Mouse (Mus musculus) forebrain, embryonic 11.5 days (tissue): Measurements from ENCODE around the gene Agbl2. TPM values are rescaled to one million over a fixed set of nuclear protein-coding genes. Genes with fewer than 3 reads are reported as not detected.

ENCODE experiments used
- ATAC-seq: fragments of 200-750 bp; cut with Nextera tagmentation; replicated peaks from 2 replicates; pipeline ENCODE4 v1.8.0; 2017; ENCODE audit warnings: moderate TSS enrichment; ENCODE audit not compliant: low FRiP score
- DNase-seq: peaks from one replicate; pipeline ENCODE4 v3.0.0-alpha.2; 2017; ENCODE audit warnings: low spot score
- H3K27ac ChIP-seq: fragments of 300-500 bp; sonication (generic); 2 replicates; pipeline ENCODE4 v1.5.1; 2014; ENCODE audit warnings: low read depth, low read length
- H3K27me3 ChIP-seq: fragments of 300-500 bp; sonication (generic); 2 replicates; pipeline ENCODE4 v1.6.1; 2014; ENCODE audit warnings: mild to moderate bottlenecking, low read length, mixed read lengths; ENCODE audit not compliant: control insufficient read depth, insufficient read depth
- H3K36me3 ChIP-seq: fragments of 300-500 bp; sonication (generic); 2 replicates; pipeline ENCODE4 v1.6.1; 2014; ENCODE audit warnings: mild to moderate bottlenecking, low read length, moderate library complexity, mixed read lengths; ENCODE audit not compliant: control insufficient read depth, insufficient read depth
- H3K4me1 ChIP-seq: fragments of 300-500 bp; sonication (generic); replicated peaks from 2 replicates; pipeline ENCODE4 v1.6.1; 2014; ENCODE audit warnings: low read length, mixed read lengths; ENCODE audit not compliant: control insufficient read depth, insufficient read depth
- H3K4me2 ChIP-seq: fragments of 300-500 bp; sonication (generic); 2 replicates; pipeline ENCODE4 v1.6.1; 2014; ENCODE audit warnings: low read depth, mild to moderate bottlenecking, low read length, moderate library complexity, mixed read lengths; ENCODE audit not compliant: severe bottlenecking
- H3K4me3 ChIP-seq: fragments of 300-500 bp; sonication (generic); 2 replicates; pipeline ENCODE4 v1.5.1; 2014; ENCODE audit warnings: low read depth, low read length
- H3K9ac ChIP-seq: fragments of 300-500 bp; sonication (generic); 2 replicates; pipeline ENCODE4 v1.6.1; 2014; ENCODE audit warnings: low read length
- H3K9me3 ChIP-seq: fragments of 300-500 bp; sonication (generic); 2 replicates; pipeline ENCODE4 v1.6.1; 2016; ENCODE audit warnings: low read length, mixed read lengths; ENCODE audit not compliant: control insufficient read depth
- WGBS: fragments of 180-500 bp; shearing (Covaris S2); extraction: QIAGEN DNeasy Blood & Tissue Kit; methylation state at CpG from one replicate; pipeline ENCODE4 v1.1.7; 2014; 5-methylcytosine and 5-hydroxymethylcytosine counted together
- polyA plus RNA-seq: library from polyadenylated mRNA; unstranded; fragments of >200 nt; fragmentation: Nextera tagmentation; extraction: Ambion mirVana; gene quantifications from 2 replicates; pipeline ENCODE4 v1.2.1, GENCODE M21; 2014

Agbl2 gene
- polyA plus RNA-seq, 1 experiment from 2014 or later, result 0.96 TPM

- Histone ChIP-seq H3K27ac (no peak overlapping the region), H3K9ac (peak overlapping the region; percentile 98), H3K27me3 (no peaks in the 10 kb centered on the region), H3K36me3 (peaks cover 4% of the 10 kb centered on the region; the same call in 1 of the 2 replicates), H3K4me2 (peak overlapping the region; percentile 87), H3K4me1 (peaks cover 2% of the 10 kb centered on the region), H3K4me3 (peak overlapping the region; percentile 93), H3K9me3 (no peaks in the 10 kb centered on the region)
- DNase-seq (no peak), ATAC-seq (no peak)
- WGBS, result 17% methylated on average over 4 of the region's 4 CpGs
Measured at GRCm38 (mm10) chr2:90746538-90746865, 36.0 kb upstream of the Agbl2 start.

DNA sequence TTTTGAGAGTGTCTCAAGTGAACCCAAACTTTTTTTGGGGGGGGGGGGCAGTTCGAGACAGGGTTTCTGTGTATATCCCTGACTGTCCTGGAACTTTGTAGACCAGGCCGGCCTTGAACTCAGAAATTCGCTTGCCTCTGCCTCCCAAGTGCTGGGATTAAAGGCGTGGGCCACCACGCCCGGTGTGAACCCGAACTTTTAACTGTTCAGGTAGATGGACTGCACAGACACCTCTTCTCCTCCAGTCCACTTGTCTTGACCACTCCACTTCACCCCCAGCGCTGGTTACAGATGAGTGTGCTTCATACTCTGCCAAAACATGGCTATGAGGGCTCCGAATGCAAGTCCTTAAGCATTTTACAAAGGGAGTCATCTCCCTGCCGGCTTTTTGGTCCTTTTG lies 35.4 kb upstream of the Agbl2 start:
- H3K9me3 ChIP-seq, result no peaks in the 10 kb centered on the region
- no peak overlapping the region for H3K27ac ChIP-seq
- H3K27me3 ChIP-seq, result no peaks in the 10 kb centered on the region
- peak overlapping the region; percentile 87 for H3K4me2 ChIP-seq
- 94% methylated on average over 10 of the region's 10 CpGs for WGBS
- H3K4me1 ChIP-seq, result peaks cover 2% of the 10 kb centered on the region
- H3K36me3 ChIP-seq, result peaks cover 5% of the 10 kb centered on the region; the same call in 1 of the 2 replicates
- ATAC-seq (no peak), DNase-seq (no peak)
- H3K9ac ChIP-seq, result no peak overlapping the region
- peak overlapping the region; percentile 93 for H3K4me3 ChIP-seq

GRCm38 (mm10) chr2:90749676-90750459 lies 32.7 kb upstream of the Agbl2 start:
- Histone ChIP-seq H3K27ac (no peak overlapping the region), H3K4me1 (peaks cover 2% of the 10 kb centered on the region), H3K9me3 (no peaks in the 10 kb centered on the region), H3K36me3 (peaks cover 15% of the 10 kb centered on the region; the same call in 1 of the 2 replicates), H3K27me3 (no peaks in the 10 kb centered on the region), H3K4me3 (no peak overlapping the region), H3K9ac (no peak overlapping the region), H3K4me2 (no peak overlapping the region)
- DNase-seq (no peak), ATAC-seq (no peak)
- WGBS, result 81% methylated on average over 6 of the region's 6 CpGs

DNA sequence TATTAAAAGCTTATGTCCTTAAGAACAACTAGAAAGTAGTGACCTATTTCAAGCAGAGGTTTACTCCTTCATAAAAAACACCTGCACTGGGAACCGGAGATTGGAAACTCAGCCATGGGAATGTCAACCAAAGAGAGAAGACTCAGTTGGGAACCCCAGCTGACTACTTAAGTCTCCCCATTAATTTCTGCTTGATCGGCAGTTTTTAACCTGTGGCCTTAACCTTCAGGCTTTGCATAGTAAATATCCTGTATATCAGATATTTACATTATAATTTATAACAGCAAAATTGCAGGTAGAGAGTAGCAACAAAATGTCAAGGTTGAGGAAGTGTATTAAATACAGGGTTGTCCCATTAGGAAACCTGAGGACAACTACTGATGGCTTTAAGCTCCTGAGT lies 29.0 kb upstream of the Agbl2 start:
- H3K9ac ChIP-seq, result no peak overlapping the region
- DNase-seq (no peak), ATAC-seq (no peak)
- H3K27me3 ChIP-seq, result no peaks in the 10 kb centered on the region
- no peaks in the 10 kb centered on the region for H3K9me3 ChIP-seq
- 93% methylated on average over 2 of the region's 2 CpGs for WGBS
- no peak overlapping the region for H3K27ac ChIP-seq
- H3K36me3 ChIP-seq, result peaks cover 28% of the 10 kb centered on the region
- H3K4me3 ChIP-seq, result no peak overlapping the region
- H3K4me1 ChIP-seq, result no peaks in the 10 kb centered on the region; the same call in none of the 2 replicates
- no peak overlapping the region for H3K4me2 ChIP-seq

- 97% methylated on average over 3 of the region's 3 CpGs for WGBS
- no peak overlapping the region for H3K4me2 ChIP-seq
- no peak overlapping the region for H3K9ac ChIP-seq
- H3K4me3 ChIP-seq, result no peak overlapping the region
- peaks cover 28% of the 10 kb centered on the region for H3K36me3 ChIP-seq
- H3K4me1 ChIP-seq, result no peaks in the 10 kb centered on the region; the same call in none of the 2 replicates
- H3K9me3 ChIP-seq, result no peaks in the 10 kb centered on the region
- H3K27ac ChIP-seq, result no peak overlapping the region
- H3K27me3 ChIP-seq, result no peaks in the 10 kb centered on the region
- ATAC-seq, result no peak
- DNase-seq, result no peak
Measured at GRCm38 (mm10) chr2:90754188-90754587, 28.3 kb upstream of the Agbl2 start.

GRCm38 (mm10) chr2:90765123-90765522 lies 17.4 kb upstream of the Agbl2 start:
- Histone ChIP-seq H3K36me3 (peaks cover 39% of the 10 kb centered on the region), H3K9me3 (no peaks in the 10 kb centered on the region), H3K4me2 (no peak overlapping the region), H3K27me3 (no peaks in the 10 kb centered on the region), H3K27ac (no peak overlapping the region), H3K4me3 (no peak overlapping the region), H3K4me1 (no peaks in the 10 kb centered on the region), H3K9ac (no peak overlapping the region)
- DNase-seq (no peak), ATAC-seq (no peak)
- 89% methylated on average over 3 of the region's 3 CpGs for WGBS

GRCm38 (mm10) chr2:90781323-90781722 lies 1.2 kb upstream of the Agbl2 start:
- Histone ChIP-seq H3K27me3 (no peaks in the 10 kb centered on the region), H3K36me3 (peaks cover 19% of the 10 kb centered on the region), H3K4me1 (peaks cover 8% of the 10 kb centered on the region; the same call in 1 of the 2 replicates), H3K4me2 (no peak overlapping the region), H3K9me3 (no peaks in the 10 kb centered on the region), H3K27ac (no peak overlapping the region), H3K4me3 (no peak overlapping the region), H3K9ac (no peak overlapping the region)
- no peak for ATAC-seq
- 43% methylated on average over 3 of the region's 3 CpGs for WGBS
- no peak for DNase-seq

- Histone ChIP-seq H3K27ac (no peak overlapping the region), H3K27me3 (no peaks in the 10 kb centered on the region), H3K4me1 (peaks cover 8% of the 10 kb centered on the region; the same call in 1 of the 2 replicates), H3K9ac (no peak overlapping the region), H3K4me2 (no peak overlapping the region), H3K36me3 (peaks cover 19% of the 10 kb centered on the region), H3K4me3 (no peak overlapping the region), H3K9me3 (no peaks in the 10 kb centered on the region)
- 42% methylated on average over 2 of the region's 2 CpGs for WGBS
- no peak for DNase-seq
- no peak for ATAC-seq
Measured at GRCm38 (mm10) chr2:90781938-90782337, 589 bp upstream of the Agbl2 start.
